Mouse (Mus musculus): ENCODE results near the gene Heatr5a.

Gene Heatr5a

GRCm38 (mm10) chr12:51884801-51885200, 86.3 kb downstream of the Heatr5a start:
- in situ Hi-C loops (cut with MboI): no loop called here

- in situ Hi-C loops (cut with MboI): no loop called here
Measured at GRCm38 (mm10) chr12:51883297-51883805, 87.8 kb downstream of the Heatr5a start.

- in situ Hi-C loops (cut with MboI): no loop called here
Measured at GRCm38 (mm10) chr12:51882606-51883296, 88.4 kb downstream of the Heatr5a start.

- in situ Hi-C loops (cut with MboI): no loop called here
Measured at GRCm38 (mm10) chr12:51881775-51882174, 89.3 kb downstream of the Heatr5a start.

- in situ Hi-C loops (cut with MboI): no loop called here
Measured at GRCm38 (mm10) chr12:51871446-51872144, 99.5 kb downstream of the Heatr5a start.

- in situ Hi-C loops (cut with MboI): no loop called here
Measured at GRCm38 (mm10) chr12:51869511-51869910, 101.6 kb downstream of the Heatr5a start.

GRCm38 (mm10) chr12:51867076-51867475, 104.0 kb downstream of the Heatr5a start:
- in situ Hi-C loops (cut with MboI): no loop called here

GRCm38 (mm10) chr12:51866226-51866910, 104.8 kb downstream of the Heatr5a start:
- in situ Hi-C loops (cut with MboI): no loop called here

- in situ Hi-C loops (cut with MboI): no loop called here
Measured at GRCm38 (mm10) chr12:51865790-51866179, 105.3 kb downstream of the Heatr5a start.

- in situ Hi-C loops (cut with MboI): no loop called here
Measured at GRCm38 (mm10) chr12:51865061-51865789, 105.9 kb downstream of the Heatr5a start.

- in situ Hi-C loops (cut with MboI): no loop called here
Measured at GRCm38 (mm10) chr12:51863116-51864002, 107.8 kb downstream of the Heatr5a start.

GRCm38 (mm10) chr12:51858134-51859028, 112.7 kb downstream of the Heatr5a start:
- in situ Hi-C loops (cut with MboI): no loop called here

GRCm38 (mm10) chr12:51856768-51857295, 114.3 kb downstream of the Heatr5a start:
- in situ Hi-C loops (cut with MboI): no loop called here

GRCm38 (mm10) chr12:51855872-51856271, 115.2 kb downstream of the Heatr5a start:
- in situ Hi-C loops (cut with MboI): no loop called here

- in situ Hi-C loops (cut with MboI): no loop called here
Measured at GRCm38 (mm10) chr12:51855453-51855852, 115.7 kb downstream of the Heatr5a start.

- in situ Hi-C loops (cut with MboI): no loop called here
Measured at GRCm38 (mm10) chr12:51851617-51852016, 119.5 kb downstream of the Heatr5a start.

GRCm38 (mm10) chr12:51851155-51851554, 120.0 kb downstream of the Heatr5a start:
- in situ Hi-C loops (cut with MboI): no loop called here

GRCm38 (mm10) chr12:51850339-51850738, 120.8 kb downstream of the Heatr5a start:
- in situ Hi-C loops (cut with MboI): no loop called here

GRCm38 (mm10) chr12:51849902-51850301, 121.2 kb downstream of the Heatr5a start:
- in situ Hi-C loops (cut with MboI): loop anchor here (25.0 kb wide), 1 partner anchor 762 kb away; no protein-coding TSS in a partner anchor
